Comparison of ENCODE assay signal across 10 mouse cellular contexts in the genomic region with DNA sequence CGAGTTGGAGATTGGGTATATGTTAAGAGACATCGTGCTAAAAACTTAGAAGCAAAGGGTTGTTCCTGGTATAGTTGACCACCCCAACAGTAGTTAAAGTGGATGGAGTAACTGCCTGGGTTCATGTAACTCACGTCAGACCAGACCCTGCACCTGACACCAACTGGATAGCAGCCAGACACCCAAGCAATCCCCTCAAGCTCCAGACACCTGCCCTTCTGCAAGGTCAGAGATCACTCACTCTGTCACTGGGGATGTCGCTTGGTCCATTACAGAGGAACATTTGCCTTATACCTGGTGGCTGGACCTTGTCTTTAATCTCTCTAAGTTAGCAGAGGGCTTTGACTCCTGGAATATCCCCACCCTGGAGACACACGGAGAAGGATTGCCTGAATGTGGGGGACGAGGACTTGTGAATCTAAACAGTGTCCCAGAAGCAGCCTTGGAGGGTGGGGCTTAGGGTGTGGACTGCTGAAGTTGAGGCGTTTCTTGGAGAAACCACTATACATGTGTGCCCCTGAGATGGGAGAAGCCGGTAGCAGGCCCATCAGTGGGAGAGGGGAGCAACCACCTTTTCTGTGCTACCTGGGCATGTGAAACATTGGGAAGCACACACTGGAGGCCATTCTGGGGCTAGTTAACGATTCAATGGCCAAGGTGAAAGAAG.
"Had no signal": no experiment of that assay in that cellular context is flagged by ENCODE, and none has a peak within 500 bp of the region (broad histone marks: within the 10 kb centered on the region; RNA-seq: fewer than 3 reads in every experiment).

No protein-coding gene starts in this region.

- H3K27me3 ChIP-seq: limb, embryonic 12.5 days; midbrain, embryonic 12.5 days; neural tube, embryonic 13.5 days; stomach, embryonic 15.5 days had no signal

- H3K9me3 ChIP-seq: limb, embryonic 12.5 days; midbrain, embryonic 12.5 days; stomach, embryonic 15.5 days had no signal

- DNase-seq: kidney, adult 8-10 months; kidney, postnatal 36 days; layer of hippocampus, adult 9-11 months; right cerebral cortex, postnatal 14 days; thymus, postnatal 36 days had no signal

- H3K4me1 ChIP-seq: limb, embryonic 12.5 days; midbrain, embryonic 12.5 days; neural tube, embryonic 13.5 days; stomach, embryonic 15.5 days had no signal

- H3K4me2 ChIP-seq: limb, embryonic 12.5 days; midbrain, embryonic 12.5 days; neural tube, embryonic 13.5 days; stomach, embryonic 15.5 days had no signal

- H3K36me3 ChIP-seq: limb, embryonic 12.5 days; midbrain, embryonic 12.5 days; neural tube, embryonic 13.5 days; stomach, embryonic 15.5 days had no signal

- H3K27ac ChIP-seq: limb, embryonic 12.5 days; midbrain, embryonic 12.5 days; neural tube, embryonic 13.5 days; stomach, embryonic 15.5 days had no signal

- H3K4me3 ChIP-seq: limb, embryonic 12.5 days; midbrain, embryonic 12.5 days; neural tube, embryonic 13.5 days; stomach, embryonic 15.5 days had no signal

- H3K9ac ChIP-seq: limb, embryonic 12.5 days; midbrain, embryonic 12.5 days; neural tube, embryonic 13.5 days; stomach, embryonic 15.5 days had no signal

- ATAC-seq: midbrain, embryonic 16.5 days had no signal
